Mouse (Mus musculus) embryonic facial prominence, embryonic 11.5 days (tissue): ENCODE measurements around the gene Ager. TPM values are rescaled to one million over a fixed set of nuclear protein-coding genes. Genes with fewer than 3 reads are reported as not detected.

Experiments
- ATAC-seq: fragments of 200-750 bp; cut with Nextera tagmentation; replicated peaks from 2 replicates; pipeline ENCODE4 v1.8.0; 2017; ENCODE audit warnings: low read depth; ENCODE audit not compliant: insufficient number of reproducible peaks, low FRiP score, low TSS enrichment
- DNase-seq: peaks from one replicate; pipeline ENCODE4 v3.0.0-alpha.2; 2015; ENCODE audit warnings: low spot score
- H3K27ac ChIP-seq: fragments of 300-500 bp; sonication (generic); replicated peaks from 2 replicates; pipeline ENCODE4 v1.5.1; 2014; ENCODE audit warnings: mild to moderate bottlenecking, low read depth, low read length, control low read depth
- H3K27me3 ChIP-seq: fragments of 300-500 bp; sonication (generic); 2 replicates; pipeline ENCODE4 v1.6.1; 2014; ENCODE audit warnings: mild to moderate bottlenecking, low read length, moderate library complexity, mixed read lengths; ENCODE audit not compliant: control insufficient read depth, insufficient read depth
- H3K36me3 ChIP-seq: fragments of 300-500 bp; sonication (generic); replicated peaks from 2 replicates; pipeline ENCODE4 v1.6.1; 2014; ENCODE audit warnings: low read depth, mild to moderate bottlenecking, low read length, moderate library complexity, mixed read lengths; ENCODE audit not compliant: control insufficient read depth, insufficient read depth
- H3K4me1 ChIP-seq: fragments of 300-500 bp; sonication (generic); 2 replicates; pipeline ENCODE4 v1.6.1; 2014; ENCODE audit warnings: low read length, mixed read lengths; ENCODE audit not compliant: control insufficient read depth, insufficient read depth
- H3K4me2 ChIP-seq: fragments of 300-500 bp; sonication (generic); 2 replicates; pipeline ENCODE4 v1.6.1; 2014; ENCODE audit warnings: low read depth, mild to moderate bottlenecking, control low read depth, low read length, moderate library complexity
- H3K4me3 ChIP-seq: fragments of 300-500 bp; sonication (generic); 2 replicates; pipeline ENCODE4 v1.5.1; 2014; ENCODE audit warnings: low read depth, low read length, control low read depth
- H3K9ac ChIP-seq: fragments of 300-500 bp; sonication (generic); replicated peaks from 2 replicates; pipeline ENCODE4 v1.6.1; 2014; ENCODE audit warnings: mild to moderate bottlenecking, control low read depth, low read length
- H3K9me3 ChIP-seq: fragments of 300-500 bp; sonication (generic); replicated peaks from 2 replicates; pipeline ENCODE4 v1.6.1; 2016; ENCODE audit warnings: mild to moderate bottlenecking, low read length, inconsistent platforms, mixed read lengths; ENCODE audit not compliant: control insufficient read depth
- WGBS: fragments of 180-500 bp; shearing (Covaris S2); extraction: QIAGEN DNeasy Blood & Tissue Kit; methylation state at CpG from one replicate; pipeline ENCODE4 v1.1.7; 2014; 5-methylcytosine and 5-hydroxymethylcytosine counted together
- polyA plus RNA-seq: library from polyadenylated mRNA; unstranded; fragments of >200 nt; fragmentation: Nextera tagmentation; extraction: Ambion mirVana; gene quantifications from 2 replicates; pipeline ENCODE4 v1.2.1, GENCODE M21; 2014

Gene Ager
- polyA plus RNA-seq, 1 experiment from 2014 or later, result 1.2 TPM

DNA sequence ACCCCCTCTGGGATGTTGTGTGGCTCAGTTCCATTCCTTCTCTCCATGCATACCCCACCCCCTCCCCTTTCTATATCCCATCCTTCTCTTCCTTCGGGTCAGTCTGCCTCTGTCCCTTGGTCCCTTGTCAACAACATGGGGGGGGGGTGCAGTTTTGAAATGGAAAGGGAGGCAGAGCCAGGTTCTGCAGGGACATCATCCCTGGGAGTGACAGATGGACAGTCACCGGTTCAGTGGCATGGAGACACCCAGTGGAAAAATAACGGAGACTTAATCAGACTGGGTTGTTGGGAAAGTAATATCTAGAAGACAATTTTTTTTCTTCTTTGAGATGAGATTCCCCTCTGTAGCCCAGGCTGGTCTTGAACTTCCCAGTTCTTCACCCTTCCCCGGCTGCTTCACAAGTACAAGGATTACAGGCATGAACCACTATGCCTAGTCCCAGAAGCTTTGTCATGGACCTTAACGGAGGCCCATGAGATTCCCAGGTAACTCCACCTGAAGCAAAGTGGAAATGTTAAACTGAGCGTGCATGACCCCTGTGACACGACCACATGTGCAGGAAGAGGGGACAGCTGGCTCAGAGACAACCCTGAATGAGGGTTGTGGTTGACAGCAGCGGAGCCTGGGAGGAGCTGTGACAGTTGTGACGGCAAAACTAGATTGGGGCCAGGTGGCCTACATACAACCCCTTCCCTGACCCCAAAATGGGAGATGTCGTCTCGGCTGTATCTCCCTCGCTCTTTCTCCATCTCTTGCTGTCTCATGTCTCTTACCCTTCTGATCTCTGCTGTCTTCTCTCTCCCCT, 32.3 kb downstream of the Ager start:
- Histone ChIP-seq H3K4me2 (peak overlapping the region; percentile 32; the same call in 1 of the 2 replicates), H3K4me3 (peak overlapping the region; percentile 22; the same call in 1 of the 2 replicates), H3K4me1 (peaks cover 18% of the 10 kb centered on the region), H3K9ac (no peak overlapping the region), H3K27me3 (peaks cover 31% of the 10 kb centered on the region), H3K27ac (no peak overlapping the region), H3K36me3 (no peaks in the 10 kb centered on the region), H3K9me3 (no peaks in the 10 kb centered on the region)
- WGBS, result 11% methylated on average over 12 of the region's 12 CpGs
- ATAC-seq, result no peak
- DNase-seq, result no peak

DNA sequence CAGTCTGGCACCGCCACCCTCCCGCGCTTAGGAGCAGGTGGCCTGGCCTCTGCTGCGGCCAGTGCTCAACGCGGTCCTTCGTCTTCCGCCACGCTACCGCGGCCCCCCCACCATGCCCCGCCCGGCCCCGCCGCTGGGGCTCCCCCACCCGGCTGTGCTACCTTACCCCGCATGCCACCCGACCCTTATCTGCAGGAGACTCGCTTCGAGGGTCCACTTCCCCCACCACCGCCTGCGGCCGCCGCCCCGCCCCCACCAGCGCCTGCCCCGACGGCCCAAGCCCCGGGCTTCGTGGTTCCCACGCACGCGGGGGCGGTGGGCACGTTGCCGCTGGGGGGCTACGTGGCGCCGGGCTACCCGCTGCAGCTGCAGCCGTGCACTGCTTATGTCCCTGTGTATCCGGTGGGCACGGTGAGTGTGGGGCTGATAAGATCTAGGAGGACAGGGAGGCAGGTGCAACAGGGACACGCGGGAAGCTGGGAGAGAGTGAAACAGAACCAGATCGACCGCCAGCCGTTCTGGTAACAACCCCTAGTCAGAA, 33.2 kb downstream of the Ager start:
- Histone ChIP-seq H3K4me3 (peak overlapping the region; percentile 22), H3K9me3 (no peaks in the 10 kb centered on the region), H3K4me1 (peaks cover 18% of the 10 kb centered on the region), H3K27ac (no peak overlapping the region), H3K27me3 (peaks cover 31% of the 10 kb centered on the region), H3K9ac (peak overlapping the region; percentile 28), H3K4me2 (peak overlapping the region; percentile 32), H3K36me3 (no peaks in the 10 kb centered on the region)
- WGBS, result 4% methylated on average over 42 of the region's 48 CpGs
- ATAC-seq (no peak), DNase-seq (no peak)

- H3K4me2 ChIP-seq, result peak overlapping the region; percentile 74
- H3K27ac ChIP-seq, result no peak overlapping the region
- no peaks in the 10 kb centered on the region for H3K36me3 ChIP-seq
- H3K27me3 ChIP-seq, result peaks cover 31% of the 10 kb centered on the region
- WGBS, result 1% methylated on average over 11 of the region's 12 CpGs
- H3K9me3 ChIP-seq, result no peaks in the 10 kb centered on the region
- peak overlapping the region; percentile 32 for H3K4me3 ChIP-seq
- peaks cover 14% of the 10 kb centered on the region for H3K4me1 ChIP-seq
- H3K9ac ChIP-seq, result no peak overlapping the region; the same call in 1 of the 2 replicates
- no peak for ATAC-seq
- no peak for DNase-seq
Measured at GRCm38 (mm10) chr17:34631647-34632046, 34.0 kb downstream of the Ager start.

GRCm38 (mm10) chr17:34632261-34632691, 34.6 kb downstream of the Ager start:
- no peak for ATAC-seq

GRCm38 (mm10) chr17:34635671-34636070, 38.0 kb downstream of the Ager start:
- DNase-seq (no peak), ATAC-seq (no peak)
- Histone ChIP-seq H3K4me2 (no peak overlapping the region), H3K27me3 (peaks cover 19% of the 10 kb centered on the region), H3K9me3 (no peaks in the 10 kb centered on the region), H3K4me1 (peaks cover 8% of the 10 kb centered on the region), H3K36me3 (no peaks in the 10 kb centered on the region), H3K4me3 (no peak overlapping the region), H3K27ac (no peak overlapping the region), H3K9ac (no peak overlapping the region)
- WGBS, result 75% methylated on average over 2 of the region's 2 CpGs

More at GRCm38 (mm10) chr17:34632261-34632691, 34.6 kb downstream of the Ager start:
- WGBS, result 2% methylated on average over 26 of the region's 26 CpGs
- peak; percentile 66 for DNase-seq
- no peak overlapping the region for H3K27ac ChIP-seq
- peak overlapping the region; percentile 74 for H3K4me2 ChIP-seq
- peaks cover 14% of the 10 kb centered on the region for H3K4me1 ChIP-seq
- H3K36me3 ChIP-seq, result no peaks in the 10 kb centered on the region
- peak overlapping the region; percentile 32 for H3K4me3 ChIP-seq
- H3K9me3 ChIP-seq, result no peaks in the 10 kb centered on the region
- H3K9ac ChIP-seq, result peak overlapping the region; percentile 32; the same call in 1 of the 2 replicates
- H3K27me3 ChIP-seq, result peaks cover 31% of the 10 kb centered on the region

GRCm38 (mm10) chr17:34637459-34637858, 39.8 kb downstream of the Ager start:
- Histone ChIP-seq H3K27ac (no peak overlapping the region), H3K4me3 (no peak overlapping the region), H3K27me3 (peaks cover 6% of the 10 kb centered on the region; the same call in 1 of the 2 replicates), H3K9ac (no peak overlapping the region), H3K4me1 (no peaks in the 10 kb centered on the region), H3K36me3 (no peaks in the 10 kb centered on the region), H3K9me3 (no peaks in the 10 kb centered on the region), H3K4me2 (no peak overlapping the region)
- ATAC-seq (no peak; the same call in 1 of the 2 replicates), DNase-seq (no peak)
- 64% methylated on average over 3 of the region's 3 CpGs for WGBS

- no peaks in the 10 kb centered on the region for H3K9me3 ChIP-seq
- 87% methylated on average over 7 of the region's 7 CpGs for WGBS
- no peaks in the 10 kb centered on the region for H3K4me1 ChIP-seq
- ATAC-seq (no peak), DNase-seq (no peak)
- no peak overlapping the region for H3K4me2 ChIP-seq
- H3K27me3 ChIP-seq, result no peaks in the 10 kb centered on the region
- H3K9ac ChIP-seq, result no peak overlapping the region
- H3K36me3 ChIP-seq, result no peaks in the 10 kb centered on the region
- no peak overlapping the region for H3K27ac ChIP-seq
- no peak overlapping the region for H3K4me3 ChIP-seq
Measured at GRCm38 (mm10) chr17:34639461-34640255, 42.0 kb downstream of the Ager start.
